Mouse (Mus musculus): ENCODE results near the gene Arhgef3. TPM values are rescaled to one million over a fixed set of nuclear protein-coding genes. Genes with fewer than 3 reads are reported as not detected.

Gene Arhgef3
- 15.2 and 16.1 TPM in 2 replicates for polyA plus RNA-seq (2015; fragmentation: Nextera tagmentation; extraction: Ambion mirVana)

GRCm38 (mm10) chr14:27114362-27115274 lies at the start of gene Arhgef3:
Gene Arhgef3, plus strand, starts transcription at chr14:27114899.
- under 1% methylated on average over 58 of the region's 58 CpGs for WGBS

DNA sequence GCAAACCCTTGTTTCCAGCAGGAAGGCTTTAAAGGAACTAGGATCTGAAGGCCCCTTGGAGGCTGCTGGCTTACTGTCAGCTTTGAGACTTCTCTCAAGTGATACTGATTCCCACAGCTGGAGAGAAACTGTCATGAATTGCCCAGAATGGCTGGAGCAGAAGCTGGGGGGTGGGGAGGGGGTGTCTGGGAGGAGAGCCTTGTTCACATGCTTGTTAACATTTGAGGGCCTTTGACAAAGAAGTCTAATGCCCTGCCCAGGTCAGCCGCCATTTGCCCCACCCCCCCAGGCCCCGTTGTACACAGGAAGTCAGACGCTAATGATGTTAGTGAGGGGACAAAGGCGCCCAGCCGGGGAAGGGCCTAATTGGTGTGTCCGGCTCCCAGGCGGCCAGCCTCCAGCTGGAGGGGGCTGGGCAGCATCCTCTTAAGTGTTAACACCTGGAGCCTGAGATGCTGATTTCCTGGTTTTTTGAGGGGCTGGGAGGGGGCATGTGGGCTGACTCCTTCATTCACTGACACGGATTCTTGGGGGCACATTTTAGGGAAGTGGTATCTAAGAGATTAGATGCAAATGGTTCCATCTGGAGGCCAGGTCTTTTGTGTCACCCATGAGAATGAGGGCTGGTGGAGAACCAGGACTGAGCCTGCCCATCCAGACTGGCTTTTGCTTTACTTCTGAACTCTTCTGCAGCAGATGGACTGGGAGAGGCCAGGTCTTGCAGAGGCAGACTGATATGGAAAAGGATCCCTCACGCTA lies 48.3 kb upstream of the Arhgef3 start:
- no peak overlapping the region for H3K4me2 ChIP-seq
- no peaks in the 10 kb centered on the region for H3K9me3 ChIP-seq
- H3K9ac ChIP-seq, result no peak overlapping the region
- H3K36me3 ChIP-seq, result no peaks in the 10 kb centered on the region
- peaks cover 41% of the 10 kb centered on the region for H3K4me1 ChIP-seq
- no peaks in the 10 kb centered on the region for H3K27me3 ChIP-seq (replicated peaks)
- 0 out of 2 replicates have a peak, but pooled peaks have one; percentile 38 for ATAC-seq (ENCODE audit: insufficient read depth, low FRiP score, low read depth)
- no peak overlapping the region for H3K4me3 ChIP-seq (replicated peaks)
- peak overlapping the region; percentile 26 for H3K27ac ChIP-seq
- WGBS, result 21% methylated on average over 9 of the region's 9 CpGs

More at GRCm38 (mm10) chr14:27114362-27115274, at the start of gene Arhgef3:
- peak; percentile 87 for ATAC-seq (ENCODE audit: insufficient read depth, low FRiP score, low read depth)
- peak within 1 kb of the TSS; percentile 93 for H3K4me2 ChIP-seq
- H3K27ac ChIP-seq, result 0 out of 2 replicates have a peak within 1 kb of the TSS, but pooled peaks have one; percentile 6
- peak within 1 kb of the TSS; percentile 60 for H3K4me3 ChIP-seq (replicated peaks)
- H3K27me3 ChIP-seq (replicated peaks), result 0 out of 2 replicates have a peak, but pooled peaks cover 5% of the 10 kb centered on the region
- H3K36me3 ChIP-seq, result no peaks in the 10 kb centered on the region
- no peaks in the 10 kb centered on the region for H3K4me1 ChIP-seq
- H3K9ac ChIP-seq, result peak within 1 kb of the TSS; percentile 37; the same call in 1 of the 2 replicates
- H3K9me3 ChIP-seq, result no peaks in the 10 kb centered on the region

GRCm38 (mm10) chr14:27067866-27068271 lies 46.8 kb upstream of the Arhgef3 start:
- ATAC-seq (ENCODE audit: insufficient read depth, low FRiP score, low read depth), result no peak
- Histone ChIP-seq H3K9ac (no peak overlapping the region), H3K9me3 (no peaks in the 10 kb centered on the region), H3K36me3 (no peaks in the 10 kb centered on the region), H3K27ac (peak overlapping the region; percentile 37), H3K4me3 (replicated peaks) (no peak overlapping the region), H3K27me3 (replicated peaks) (no peaks in the 10 kb centered on the region), H3K4me2 (no peak overlapping the region), H3K4me1 (peaks cover 49% of the 10 kb centered on the region)
- WGBS, result 25% methylated on average over 6 of the region's 6 CpGs

GRCm38 (mm10) chr14:27069434-27070097 lies 45.1 kb upstream of the Arhgef3 start:
- H3K4me2 ChIP-seq, result no peak overlapping the region
- H3K27ac ChIP-seq, result peak overlapping the region; percentile 41; the same call in 1 of the 2 replicates
- H3K4me1 ChIP-seq, result peaks cover 57% of the 10 kb centered on the region
- no peak overlapping the region for H3K9ac ChIP-seq
- no peak overlapping the region for H3K4me3 ChIP-seq (replicated peaks)
- no peaks in the 10 kb centered on the region for H3K9me3 ChIP-seq
- 44% methylated on average over 8 of the region's 8 CpGs for WGBS
- H3K27me3 ChIP-seq (replicated peaks), result no peaks in the 10 kb centered on the region
- H3K36me3 ChIP-seq, result no peaks in the 10 kb centered on the region
- no peak for ATAC-seq (ENCODE audit: insufficient read depth, low FRiP score, low read depth)

DNA sequence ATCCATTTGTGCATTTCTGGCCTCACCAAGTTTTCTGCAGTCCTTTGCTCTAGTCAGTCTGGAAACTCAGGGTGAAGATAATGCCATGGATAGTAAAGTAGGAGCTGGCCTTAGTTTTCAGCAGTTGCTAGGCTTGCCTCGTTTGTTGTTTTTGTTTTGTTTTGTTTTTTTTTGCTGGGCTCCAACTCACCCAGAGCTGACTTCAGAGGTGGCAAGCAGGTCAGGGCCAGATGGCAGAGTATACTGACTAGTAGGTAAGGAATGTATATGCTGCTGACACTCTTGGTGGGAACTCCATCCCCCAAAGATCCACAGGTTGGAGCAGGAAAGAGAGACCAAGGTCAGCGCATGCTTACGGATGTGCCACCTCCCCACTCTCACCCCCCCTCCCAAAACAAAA lies 44.6 kb upstream of the Arhgef3 start:
- no peak overlapping the region for H3K9ac ChIP-seq
- peaks cover 62% of the 10 kb centered on the region for H3K4me1 ChIP-seq
- H3K4me3 ChIP-seq (replicated peaks), result no peak overlapping the region
- H3K27me3 ChIP-seq (replicated peaks), result no peaks in the 10 kb centered on the region
- 44% methylated on average over 3 of the region's 3 CpGs for WGBS
- no peaks in the 10 kb centered on the region for H3K9me3 ChIP-seq
- no peak overlapping the region for H3K4me2 ChIP-seq
- ATAC-seq (ENCODE audit: insufficient read depth, low FRiP score, low read depth), result no peak
- 0 out of 2 replicates have a peak overlapping the region, but pooled peaks have one; percentile 41 for H3K27ac ChIP-seq
- no peaks in the 10 kb centered on the region for H3K36me3 ChIP-seq

GRCm38 (mm10) chr14:27070758-27071157 lies 43.9 kb upstream of the Arhgef3 start:
- Histone ChIP-seq H3K9me3 (no peaks in the 10 kb centered on the region), H3K27ac (no peak overlapping the region; the same call in 1 of the 2 replicates), H3K4me1 (peaks cover 68% of the 10 kb centered on the region), H3K4me3 (replicated peaks) (no peak overlapping the region), H3K9ac (no peak overlapping the region), H3K4me2 (no peak overlapping the region), H3K27me3 (replicated peaks) (no peaks in the 10 kb centered on the region), H3K36me3 (no peaks in the 10 kb centered on the region)
- 0 out of 2 replicates have a peak, but pooled peaks have one; percentile 40 for ATAC-seq (ENCODE audit: insufficient read depth, low FRiP score, low read depth)
- WGBS, result 28% methylated on average over 9 of the region's 9 CpGs

- Histone ChIP-seq H3K27ac (peak overlapping the region; percentile 70), H3K36me3 (no peaks in the 10 kb centered on the region), H3K4me1 (peaks cover 64% of the 10 kb centered on the region), H3K9ac (no peak overlapping the region), H3K4me3 (replicated peaks) (no peak overlapping the region), H3K9me3 (no peaks in the 10 kb centered on the region), H3K4me2 (no peak overlapping the region), H3K27me3 (replicated peaks) (no peaks in the 10 kb centered on the region)
- peak; percentile 84 for ATAC-seq (ENCODE audit: insufficient read depth, low FRiP score, low read depth)
- WGBS, result 12% methylated on average over 3 of the region's 3 CpGs
Measured at GRCm38 (mm10) chr14:27071985-27072384, 42.7 kb upstream of the Arhgef3 start.

GRCm38 (mm10) chr14:27075084-27075483 lies 39.6 kb upstream of the Arhgef3 start:
- Histone ChIP-seq H3K9me3 (no peaks in the 10 kb centered on the region), H3K36me3 (no peaks in the 10 kb centered on the region), H3K27ac (peak overlapping the region; percentile 55; the same call in 1 of the 2 replicates), H3K4me1 (peaks cover 45% of the 10 kb centered on the region), H3K27me3 (replicated peaks) (no peaks in the 10 kb centered on the region), H3K4me3 (replicated peaks) (no peak overlapping the region), H3K9ac (no peak overlapping the region), H3K4me2 (peak overlapping the region; percentile 19; the same call in 1 of the 2 replicates)
- WGBS, result 28% methylated on average over 6 of the region's 6 CpGs
- ATAC-seq (ENCODE audit: insufficient read depth, low FRiP score, low read depth), result no peak

DNA sequence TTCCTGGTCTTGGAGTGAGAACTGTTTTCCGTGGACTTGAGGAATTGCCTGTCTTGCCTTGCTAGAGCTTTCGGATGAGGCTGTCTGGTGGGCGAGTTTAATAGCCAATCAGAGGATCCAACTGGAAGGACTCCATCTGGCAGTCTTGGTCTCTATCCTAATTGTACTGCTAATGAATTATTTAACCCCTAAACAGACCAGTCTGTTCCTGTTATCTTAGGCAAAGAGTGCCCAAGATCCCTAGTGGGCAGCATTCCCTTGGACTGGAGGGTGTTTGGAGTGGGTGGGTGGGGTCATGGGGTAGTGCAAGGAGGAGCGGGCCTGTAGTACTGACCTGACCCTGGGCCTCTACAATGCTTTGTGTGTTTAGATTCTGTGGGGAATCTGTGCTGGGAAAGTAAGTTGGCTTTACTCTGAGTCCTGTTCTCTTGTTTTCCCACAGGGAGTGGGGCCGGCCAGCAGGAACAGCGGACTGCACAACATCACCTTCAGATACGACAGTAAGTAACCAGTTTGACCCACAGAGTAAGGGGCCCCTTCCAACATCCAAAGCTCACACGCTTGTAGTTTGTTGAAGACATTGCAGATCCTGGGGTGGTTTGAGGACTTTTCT lies 38.7 kb upstream of the Arhgef3 start:
- Histone ChIP-seq H3K36me3 (no peaks in the 10 kb centered on the region), H3K27me3 (replicated peaks) (no peaks in the 10 kb centered on the region), H3K9me3 (no peaks in the 10 kb centered on the region), H3K27ac (peak overlapping the region; percentile 35; the same call in 1 of the 2 replicates), H3K4me3 (replicated peaks) (no peak overlapping the region), H3K4me2 (no peak overlapping the region), H3K9ac (no peak overlapping the region), H3K4me1 (peaks cover 39% of the 10 kb centered on the region)
- WGBS, result 48% methylated on average over 8 of the region's 8 CpGs
- no peak for ATAC-seq (ENCODE audit: insufficient read depth, low FRiP score, low read depth)

DNA sequence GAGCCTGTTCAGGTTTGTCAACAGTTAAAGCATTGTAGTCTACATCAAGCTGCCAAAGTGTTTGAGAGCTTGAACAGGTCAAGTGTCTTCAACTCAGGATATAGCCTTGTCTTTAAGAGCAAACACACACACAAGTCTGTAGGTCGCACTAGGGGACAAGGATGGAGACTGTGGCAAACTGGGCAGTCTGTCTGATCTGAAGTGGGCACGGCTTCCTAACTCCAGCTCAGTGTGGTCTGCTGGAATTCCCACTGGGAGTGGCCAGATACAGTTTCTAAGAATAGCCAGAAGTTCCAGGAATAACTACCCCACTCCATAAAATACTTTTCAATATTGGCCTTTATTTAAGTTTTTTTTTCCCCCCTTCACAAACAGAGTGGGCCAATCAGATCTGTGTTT lies 38.2 kb upstream of the Arhgef3 start:
- Histone ChIP-seq H3K9me3 (no peaks in the 10 kb centered on the region), H3K27ac (peak overlapping the region; percentile 35; the same call in 1 of the 2 replicates), H3K27me3 (replicated peaks) (no peaks in the 10 kb centered on the region), H3K9ac (no peak overlapping the region), H3K36me3 (no peaks in the 10 kb centered on the region), H3K4me3 (replicated peaks) (no peak overlapping the region), H3K4me2 (no peak overlapping the region), H3K4me1 (peaks cover 34% of the 10 kb centered on the region)
- ATAC-seq (ENCODE audit: insufficient read depth, low FRiP score, low read depth), result no peak
- WGBS, result 47% methylated on average over 2 of the region's 2 CpGs

All from stomach, embryonic 15.5 days (tissue).